Mouse (Mus musculus) lung, postnatal 25 days (tissue): ENCODE data around the gene Lpp.
A peak's percentile ranks its signal among the peaks of the same experiment; 100 is the strongest.

Experiments used
- DNase-seq: peaks from one replicate; pipeline ENCODE4 v3.0.0; 2022; ENCODE audit warnings: low spot score

The Lpp gene

DNA sequence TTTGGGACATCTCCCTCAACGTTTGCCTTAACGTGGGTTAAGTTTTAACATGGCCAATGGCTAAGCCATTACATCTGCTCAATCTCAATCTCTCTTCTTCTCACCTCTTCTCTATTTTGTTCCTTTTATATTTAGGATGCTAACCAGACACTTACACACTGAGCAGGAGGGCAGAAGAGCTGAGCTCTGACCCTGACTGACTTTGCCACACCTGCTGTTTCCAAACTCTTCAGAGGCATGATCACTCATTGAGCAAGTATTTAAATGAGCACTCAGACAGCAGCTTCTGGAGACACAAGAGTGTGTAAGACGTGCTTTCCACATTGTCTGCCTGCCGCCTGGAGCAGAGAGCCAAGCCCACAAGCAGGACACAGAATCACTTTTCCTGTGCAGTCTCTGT lies 77.7 kb downstream of the Lpp start:
- DNase-seq, result no peak

DNA sequence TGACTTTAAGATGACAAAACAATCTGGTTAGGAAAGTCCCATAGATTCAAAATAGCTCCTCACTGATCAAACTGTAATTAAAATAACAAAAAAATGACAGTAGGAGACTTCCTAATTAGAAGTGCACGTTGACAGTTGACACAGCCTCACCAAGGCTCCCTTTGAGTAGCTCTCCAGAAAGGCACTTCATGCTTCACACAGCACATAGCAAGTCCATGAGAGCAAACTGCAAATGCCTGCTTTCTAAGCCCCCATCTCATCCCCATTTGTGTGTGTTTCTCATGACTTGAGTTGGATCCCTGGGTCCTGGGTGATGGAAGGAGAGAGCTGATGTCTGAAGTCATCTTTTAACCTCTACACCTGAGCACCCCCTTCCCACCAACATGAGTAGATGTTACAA lies 78.5 kb downstream of the Lpp start:
- DNase-seq, result no peak

GRCm38 (mm10) chr16:24473966-24474365 lies 80.7 kb downstream of the Lpp start:
- DNase-seq, result no peak

GRCm38 (mm10) chr16:24474781-24475180 lies 81.5 kb downstream of the Lpp start:
- DNase-seq, result no peak

DNA sequence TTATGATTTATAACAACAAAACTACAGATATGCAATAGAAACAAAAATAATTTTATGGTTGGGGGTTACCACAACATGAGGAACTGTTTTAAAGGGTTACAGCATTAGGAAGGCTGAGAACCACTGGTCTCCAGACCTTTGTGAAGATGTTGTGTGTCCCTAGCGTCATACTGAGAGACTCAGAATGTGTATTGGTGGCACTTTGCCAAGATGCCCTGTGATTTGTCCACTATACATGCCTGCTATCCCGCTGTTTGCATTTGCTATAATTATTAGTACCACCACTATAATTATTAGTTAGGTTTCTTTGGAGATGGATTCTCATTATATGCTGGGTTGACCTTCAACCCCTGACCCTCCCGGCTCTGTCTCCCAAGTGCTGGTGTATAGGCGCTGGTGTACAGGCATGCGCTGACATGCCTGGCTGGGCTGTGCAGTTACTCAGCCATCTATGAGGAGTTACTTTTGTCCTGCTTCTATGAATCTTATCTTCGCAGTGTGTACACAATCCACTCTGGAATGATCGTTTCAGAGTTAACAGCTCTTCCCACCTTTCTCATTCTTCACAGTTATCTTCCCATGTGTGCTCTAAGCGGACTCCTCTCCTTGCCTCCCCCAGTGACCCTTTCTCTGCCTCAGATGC lies 82.1 kb downstream of the Lpp start:
- DNase-seq, result no peak

DNA sequence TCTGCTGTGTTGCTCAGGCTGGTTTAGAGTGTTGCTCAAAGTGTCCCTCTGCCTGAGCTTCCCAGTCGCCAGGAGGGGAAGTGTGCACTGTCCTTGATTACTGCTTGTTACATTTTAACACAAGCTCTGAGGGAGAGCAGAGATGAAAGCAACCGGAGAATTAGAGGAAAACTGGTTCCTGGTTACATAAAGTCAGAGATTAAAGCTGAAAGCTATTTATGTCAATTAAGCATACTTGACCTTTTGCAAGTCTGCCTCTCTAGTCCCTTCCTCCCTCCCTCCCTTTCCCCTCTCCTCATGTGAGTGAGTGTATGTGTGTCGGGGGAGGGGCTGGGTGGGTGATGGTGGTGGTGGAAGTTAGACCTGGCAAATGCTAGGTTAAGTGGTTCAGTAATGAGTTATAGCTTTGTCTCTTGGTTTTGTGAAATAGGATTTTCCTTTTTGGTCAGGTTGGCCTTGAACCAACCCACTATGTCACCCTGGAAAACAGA lies 83.6 kb downstream of the Lpp start:
- peak; percentile 32 for DNase-seq

DNA sequence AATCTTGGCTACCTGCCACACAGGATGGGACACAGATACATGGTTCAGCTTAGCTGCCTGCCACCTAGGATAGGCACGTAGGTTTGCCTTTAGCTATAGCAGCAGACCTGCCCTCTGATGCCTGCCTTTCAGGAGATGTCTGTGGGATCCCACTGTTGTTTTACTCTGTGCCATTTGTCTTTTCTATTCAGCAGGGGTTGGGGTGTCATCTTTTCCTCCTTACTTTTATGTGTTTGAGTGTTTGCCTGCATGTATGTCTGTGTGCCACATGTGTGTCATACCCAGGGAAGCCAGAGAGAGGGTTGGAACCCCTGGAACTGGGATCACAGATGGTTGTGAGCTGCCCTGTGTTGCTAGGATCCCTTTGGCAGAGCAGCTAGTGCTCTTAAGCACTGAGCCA lies 84.7 kb downstream of the Lpp start:
- DNase-seq, result no peak

- no peak for DNase-seq
Observed at GRCm38 (mm10) chr16:24478851-24479250, 85.5 kb downstream of the Lpp start.

DNA sequence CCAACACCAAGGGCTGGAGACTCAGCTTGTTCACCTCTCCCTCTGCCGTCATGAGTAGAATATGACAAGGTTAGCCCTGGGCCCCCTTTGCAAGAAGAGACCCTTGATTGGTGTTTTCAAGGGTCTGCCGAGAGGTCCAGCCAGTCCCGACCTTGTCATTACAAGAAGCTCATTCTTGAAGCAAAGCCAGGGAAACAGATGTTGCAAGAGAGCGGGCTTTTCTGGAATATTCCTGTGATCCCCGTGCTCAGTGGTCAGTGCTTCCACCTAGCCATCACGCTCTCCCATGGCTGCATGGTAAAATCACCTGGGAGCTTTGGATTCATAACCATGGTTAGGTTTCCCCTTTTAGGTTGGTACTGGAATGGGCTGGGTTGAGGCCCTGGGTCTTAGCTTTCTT lies 89.3 kb downstream of the Lpp start:
- DNase-seq, result no peak

- DNase-seq, result no peak
Observed at GRCm38 (mm10) chr16:24483527-24484101, 90.3 kb downstream of the Lpp start.

- DNase-seq, result peak; percentile 83
Observed at GRCm38 (mm10) chr16:24487782-24488241, 94.5 kb downstream of the Lpp start.

GRCm38 (mm10) chr16:24489516-24490285 lies 96.4 kb downstream of the Lpp start:
- DNase-seq, result peak; percentile 62

DNA sequence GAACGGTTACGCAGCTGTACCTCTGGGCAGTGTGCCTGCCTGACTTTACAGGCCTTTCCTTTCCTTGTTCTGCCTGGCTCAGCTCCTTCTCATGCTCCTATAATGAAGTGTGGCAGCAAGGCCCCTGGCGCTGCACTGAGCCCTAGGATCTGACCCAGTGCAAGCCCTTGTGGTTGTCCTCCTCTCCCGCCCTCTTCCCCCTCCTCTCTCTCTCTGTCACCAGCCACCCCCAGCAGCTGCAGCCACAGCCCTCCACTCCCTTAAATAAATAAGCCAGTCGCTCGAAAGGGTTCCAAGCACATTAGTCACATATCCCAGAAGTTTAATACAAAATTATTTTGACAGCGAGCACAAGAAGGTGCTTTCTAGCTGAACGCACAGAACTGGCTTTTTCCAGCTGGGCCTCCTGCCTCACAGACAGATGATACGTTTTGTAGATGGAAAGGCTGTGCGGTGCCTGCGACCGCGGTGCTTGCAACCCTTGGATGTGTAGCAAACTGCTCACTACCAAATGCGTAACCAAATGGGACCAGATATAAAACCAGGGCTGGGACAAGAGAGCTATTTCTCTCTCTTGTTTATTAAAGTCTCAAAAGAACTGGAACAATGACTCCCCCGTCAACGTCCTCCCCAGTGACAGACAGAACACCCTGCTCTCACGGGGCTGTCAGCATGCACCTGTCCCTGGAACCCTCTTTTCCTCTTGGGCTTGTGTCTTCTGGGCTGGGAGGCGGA lies 97.6 kb downstream of the Lpp start:
- DNase-seq, result peak; percentile 71

DNA sequence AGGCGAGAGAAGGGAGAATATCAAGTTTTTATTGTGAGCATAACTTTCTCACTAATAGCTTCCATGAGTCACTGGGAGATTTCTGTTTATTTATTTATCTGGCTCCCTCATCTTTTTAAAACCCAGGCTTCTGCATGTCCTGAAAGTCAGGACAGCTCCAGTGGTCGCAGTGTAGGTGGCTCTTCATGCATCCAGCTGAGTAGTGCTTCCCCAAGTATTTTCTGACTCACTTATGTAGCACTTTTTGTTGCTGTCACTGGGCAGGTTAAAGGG lies 98.1 kb downstream of the Lpp start:
- DNase-seq, result no peak

- DNase-seq, result no peak
Observed at GRCm38 (mm10) chr16:24492194-24492940, 99.1 kb downstream of the Lpp start.

DNA sequence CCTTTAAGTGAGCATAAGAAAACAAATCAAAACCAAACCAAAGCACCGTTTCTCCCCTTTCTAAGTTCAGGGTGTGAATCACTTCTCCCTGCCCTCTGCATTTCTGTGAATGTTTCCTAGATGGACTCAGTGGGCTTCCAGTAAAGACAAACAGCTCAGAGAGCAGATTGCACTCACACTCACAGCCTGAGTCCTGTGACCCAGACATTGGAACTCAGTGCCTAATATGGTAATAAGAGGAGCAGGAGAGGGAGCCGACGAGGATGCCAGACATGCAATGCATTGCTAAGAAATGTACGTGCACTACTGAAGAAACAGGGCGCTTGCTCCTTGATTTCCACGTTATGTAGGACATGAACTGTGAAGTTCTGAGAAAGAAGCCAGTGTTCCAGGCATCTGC lies 101.2 kb downstream of the Lpp start:
- DNase-seq, result peak; percentile 67

DNA sequence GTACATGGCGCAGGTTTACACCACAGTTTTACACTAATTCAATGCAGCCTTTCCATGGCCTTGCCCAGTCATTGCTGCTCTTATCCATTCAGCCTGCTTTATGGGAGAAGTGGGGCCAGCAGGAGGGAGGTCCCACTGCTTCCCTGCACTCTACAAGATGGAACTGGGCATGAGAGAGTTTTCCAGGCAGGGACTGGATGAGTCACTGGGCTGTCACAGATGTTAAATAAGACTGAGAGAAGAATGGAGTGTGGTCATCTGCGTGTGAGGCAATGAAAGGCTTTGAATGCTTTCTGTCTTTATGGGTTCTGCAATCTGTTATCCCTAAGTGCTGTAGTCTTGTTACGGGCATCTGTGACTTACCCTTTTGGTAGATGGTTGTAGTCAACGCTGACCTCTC lies 102.2 kb downstream of the Lpp start:
- peak; percentile 23 for DNase-seq

- no peak for DNase-seq
Observed at GRCm38 (mm10) chr16:24496635-24497034, 103.3 kb downstream of the Lpp start.

DNA sequence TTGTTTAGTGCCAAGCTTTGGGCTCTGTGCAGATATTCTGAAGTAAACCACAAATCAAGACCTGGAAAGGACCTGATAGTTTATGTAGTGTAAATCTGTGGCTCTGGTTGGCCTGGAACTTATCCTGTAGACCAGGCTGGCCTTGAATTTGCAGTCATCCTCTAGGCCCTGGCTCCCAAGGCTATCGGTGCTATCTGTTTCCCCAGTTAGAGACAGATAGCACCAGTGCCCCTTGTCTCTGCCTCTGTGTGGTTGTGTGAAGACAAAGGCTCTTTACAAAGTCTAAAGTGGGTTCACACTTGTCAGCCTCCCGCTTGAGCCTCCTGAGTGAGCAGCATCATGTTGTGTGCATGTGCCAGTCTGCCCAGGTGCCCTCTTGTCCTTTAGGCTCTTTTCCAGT lies 104.1 kb downstream of the Lpp start:
- DNase-seq, result no peak

GRCm38 (mm10) chr16:24498103-24498659 lies 104.9 kb downstream of the Lpp start:
- DNase-seq, result no peak

GRCm38 (mm10) chr16:24501197-24501596 lies 107.9 kb downstream of the Lpp start:
- no peak for DNase-seq
